Mouse (Mus musculus): ENCODE data around the gene Orai2. TPM values are rescaled to one million over a fixed set of nuclear protein-coding genes. Genes with fewer than 3 reads are reported as not detected.

Orai2 gene
- polyA plus RNA-seq, 1 experiment from 2014 or later = 19.0 TPM

DNA sequence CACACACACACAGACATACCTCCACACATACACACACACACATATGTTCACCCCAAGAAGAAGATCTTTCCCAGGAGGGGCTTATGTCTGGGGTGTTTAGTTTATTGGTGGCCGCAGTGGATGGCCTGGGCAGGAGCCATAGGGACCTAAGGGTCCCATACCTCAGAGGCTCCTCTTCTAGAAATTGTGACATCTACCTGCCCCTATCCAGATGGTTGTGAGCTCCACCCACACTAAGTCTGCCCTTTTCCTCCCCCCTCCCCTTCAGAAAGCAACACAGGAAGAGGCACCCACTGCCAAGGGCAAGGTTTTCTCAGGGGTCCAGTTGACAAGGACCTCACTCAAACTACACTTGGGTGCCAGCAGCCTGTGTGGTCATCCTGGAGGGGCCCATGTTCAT lies 23.6 kb downstream of the Orai2 start:
- Histone ChIP-seq H3K36me3 (peaks cover 8% of the 10 kb centered on the region; the same call in 1 of the 2 replicates), H3K4me1 (no peaks in the 10 kb centered on the region), H3K9me3 (replicated peaks) (no peaks in the 10 kb centered on the region), H3K4me2 (replicated peaks) (no peak overlapping the region), H3K27ac (no peak overlapping the region), H3K27me3 (no peaks in the 10 kb centered on the region), H3K9ac (no peak overlapping the region), H3K4me3 (no peak overlapping the region)
- 100% methylated on average over 1 of the region's 1 CpGs for WGBS
- no peak for ATAC-seq (ENCODE audit: low FRiP score)

DNA sequence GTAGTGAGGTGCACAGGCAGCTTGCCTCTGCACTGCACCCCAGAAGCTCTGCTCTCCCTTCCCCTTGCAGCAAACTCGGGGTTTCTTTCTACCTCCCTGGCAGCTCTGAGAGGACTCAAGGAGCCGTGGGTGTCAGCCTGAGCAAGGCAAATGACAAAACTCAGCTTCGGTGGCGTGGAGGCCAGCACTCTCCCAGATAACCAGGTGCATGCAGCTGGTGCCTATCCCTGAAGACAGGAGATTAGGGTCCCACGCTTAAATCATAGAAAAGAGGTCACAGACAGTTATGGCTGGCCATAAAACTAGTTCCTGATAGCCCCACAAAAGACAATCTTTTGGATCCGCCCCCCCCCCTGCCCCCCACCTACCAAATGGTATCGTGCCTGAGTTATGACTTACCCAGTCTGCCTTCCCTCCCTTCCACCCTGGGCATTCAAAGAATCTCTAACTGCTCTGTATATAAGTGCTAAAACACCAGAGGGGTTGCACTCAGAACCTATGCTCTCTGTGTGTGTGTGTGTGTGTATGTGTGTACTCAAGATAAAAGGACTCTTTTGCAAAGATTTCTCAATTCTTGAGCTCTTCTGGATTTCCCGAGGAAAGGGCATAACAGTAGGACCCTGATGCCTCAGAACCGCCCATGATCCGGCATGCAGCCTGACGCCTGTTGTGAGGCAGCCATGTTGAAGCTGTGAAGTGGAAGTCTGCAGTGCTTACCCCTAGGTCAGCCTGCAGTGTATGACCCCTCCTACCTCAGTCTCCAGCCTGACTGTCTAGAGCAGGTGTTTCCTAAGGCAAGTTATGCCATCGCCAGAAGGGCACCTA lies 25.7 kb downstream of the Orai2 start:
- 74% methylated on average over 12 of the region's 12 CpGs for WGBS

DNA sequence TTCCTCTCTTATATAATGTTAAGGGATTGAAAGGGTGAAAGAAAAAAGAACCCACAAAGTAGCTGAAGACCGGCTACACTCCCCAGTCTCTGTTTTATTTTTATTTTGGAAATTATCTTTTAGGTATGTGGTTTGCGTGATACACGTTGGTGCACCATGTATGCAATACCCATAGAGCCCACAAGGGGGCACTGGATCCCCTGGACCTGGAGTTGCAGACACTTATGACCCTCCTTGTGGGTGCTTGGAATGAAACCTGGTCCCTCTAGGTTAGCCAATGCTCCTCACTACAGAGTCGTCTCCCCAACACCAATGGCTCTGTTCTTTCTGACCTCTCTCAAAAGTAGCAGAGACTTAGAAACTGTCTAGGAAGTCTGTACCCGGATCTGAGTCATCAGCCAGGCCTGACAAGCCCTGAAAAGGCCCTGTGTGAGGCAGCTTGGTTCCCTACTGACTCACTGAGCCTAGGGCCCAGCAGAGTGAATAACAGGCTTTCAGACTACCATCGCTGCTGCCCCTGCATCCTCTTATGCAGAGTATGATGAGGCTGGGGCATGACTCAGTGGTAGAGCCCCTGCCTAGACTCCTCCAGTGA lies 27.3 kb downstream of the Orai2 start:
- ATAC-seq (ENCODE audit: low FRiP score) = no peak
- H3K4me3 ChIP-seq = no peak overlapping the region
- H3K36me3 ChIP-seq = peaks cover 36% of the 10 kb centered on the region
- H3K9ac ChIP-seq = no peak overlapping the region
- H3K27ac ChIP-seq = no peak overlapping the region
- H3K4me1 ChIP-seq = no peaks in the 10 kb centered on the region
- 88% methylated on average over 6 of the region's 6 CpGs for WGBS
- H3K9me3 ChIP-seq (replicated peaks) = no peaks in the 10 kb centered on the region
- no peak overlapping the region for H3K4me2 ChIP-seq (replicated peaks)
- no peaks in the 10 kb centered on the region for H3K27me3 ChIP-seq

More for the DNA sequence above, 25.7 kb downstream of the Orai2 start:
- Histone ChIP-seq H3K27me3 (no peaks in the 10 kb centered on the region), H3K9ac (no peak overlapping the region), H3K36me3 (peaks cover 26% of the 10 kb centered on the region), H3K4me3 (no peak overlapping the region), H3K9me3 (replicated peaks) (no peaks in the 10 kb centered on the region), H3K27ac (no peak overlapping the region), H3K4me1 (no peaks in the 10 kb centered on the region), H3K4me2 (replicated peaks) (no peak overlapping the region)
- ATAC-seq (ENCODE audit: low FRiP score) = no peak

DNA sequence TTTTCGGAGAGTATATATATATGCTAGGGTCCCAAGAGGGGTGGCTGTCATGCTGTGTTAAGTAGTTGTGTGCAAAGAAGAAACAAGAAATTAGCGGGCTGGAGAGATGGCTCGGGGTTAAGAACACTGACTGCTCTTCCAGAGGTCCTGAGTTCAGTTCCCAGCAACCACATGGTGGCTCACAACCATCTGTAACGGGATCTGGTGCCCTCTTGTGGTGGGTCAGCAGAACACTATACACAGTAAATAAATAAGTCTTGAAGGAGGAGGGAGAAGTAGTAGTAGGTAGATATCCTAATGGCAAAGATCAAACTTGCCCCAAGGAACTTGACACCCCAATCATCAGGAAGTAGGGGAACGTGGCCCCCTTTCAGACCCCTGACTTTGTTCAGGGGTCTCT lies 27.8 kb downstream of the Orai2 start:
- H3K4me2 ChIP-seq (replicated peaks) = no peak overlapping the region
- H3K4me3 ChIP-seq = no peak overlapping the region
- ATAC-seq (ENCODE audit: low FRiP score) = no peak
- no peak overlapping the region for H3K27ac ChIP-seq
- no peaks in the 10 kb centered on the region for H3K27me3 ChIP-seq
- peaks cover 36% of the 10 kb centered on the region for H3K36me3 ChIP-seq
- H3K9me3 ChIP-seq (replicated peaks) = no peaks in the 10 kb centered on the region
- H3K9ac ChIP-seq = no peak overlapping the region
- no peaks in the 10 kb centered on the region for H3K4me1 ChIP-seq
- 92% methylated on average over 5 of the region's 5 CpGs for WGBS

DNA sequence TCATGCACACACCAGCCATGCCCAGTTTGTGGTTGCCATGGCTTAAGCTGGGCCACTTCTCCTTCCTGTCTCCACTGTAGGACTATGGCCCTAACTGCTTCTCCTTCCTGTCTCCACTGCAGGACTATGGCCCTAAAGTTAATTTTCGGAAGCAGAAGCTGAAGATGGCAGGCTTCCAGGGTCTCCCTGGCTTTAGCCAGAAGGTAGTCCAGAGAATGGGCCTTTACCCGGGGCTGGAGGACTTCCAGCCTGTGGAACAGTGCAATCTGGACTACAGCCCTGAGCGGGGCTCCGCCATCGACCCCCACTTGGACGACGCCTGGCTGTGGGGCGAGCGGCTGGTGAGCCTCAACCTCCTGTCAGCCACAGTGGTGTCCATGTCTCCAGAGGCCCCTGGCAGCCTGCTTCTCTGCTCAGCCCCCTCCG lies 30.4 kb downstream of the Orai2 start:
- 95% methylated on average over 10 of the region's 10 CpGs for WGBS
- Histone ChIP-seq H3K4me1 (peaks cover 12% of the 10 kb centered on the region), H3K9ac (no peak overlapping the region), H3K27me3 (no peaks in the 10 kb centered on the region), H3K4me3 (no peak overlapping the region), H3K36me3 (peaks cover 36% of the 10 kb centered on the region), H3K4me2 (replicated peaks) (no peak overlapping the region), H3K27ac (no peak overlapping the region), H3K9me3 (replicated peaks) (no peaks in the 10 kb centered on the region)
- ATAC-seq (ENCODE audit: low FRiP score) = no peak

DNA sequence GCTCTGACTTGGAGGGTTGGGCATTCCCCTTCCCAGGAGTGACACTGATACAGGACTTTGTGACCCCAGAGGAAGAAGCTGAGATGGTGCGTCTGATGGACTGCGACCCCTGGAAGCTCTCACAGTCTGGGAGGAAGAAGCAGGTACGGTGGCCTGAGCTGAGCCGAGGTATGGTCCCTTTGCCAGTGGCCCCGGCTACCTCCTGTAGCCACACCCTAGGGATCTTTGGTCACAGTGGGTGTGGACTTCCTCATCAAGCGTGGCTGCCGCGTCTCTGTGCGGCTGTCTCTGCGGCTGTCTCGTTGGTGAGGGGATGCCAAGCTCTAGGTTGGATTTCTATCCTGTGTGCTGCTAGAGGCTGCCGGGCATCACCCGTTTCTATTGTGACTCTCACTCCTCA lies 31.1 kb downstream of the Orai2 start:
- H3K4me1 ChIP-seq = peaks cover 19% of the 10 kb centered on the region
- H3K27ac ChIP-seq = no peak overlapping the region
- no peaks in the 10 kb centered on the region for H3K9me3 ChIP-seq (replicated peaks)
- no peak overlapping the region for H3K4me2 ChIP-seq (replicated peaks)
- ATAC-seq (ENCODE audit: low FRiP score) = no peak
- WGBS = 96% methylated on average over 13 of the region's 13 CpGs
- H3K9ac ChIP-seq = no peak overlapping the region
- H3K27me3 ChIP-seq = no peaks in the 10 kb centered on the region
- H3K36me3 ChIP-seq = peaks cover 36% of the 10 kb centered on the region
- no peak overlapping the region for H3K4me3 ChIP-seq

DNA sequence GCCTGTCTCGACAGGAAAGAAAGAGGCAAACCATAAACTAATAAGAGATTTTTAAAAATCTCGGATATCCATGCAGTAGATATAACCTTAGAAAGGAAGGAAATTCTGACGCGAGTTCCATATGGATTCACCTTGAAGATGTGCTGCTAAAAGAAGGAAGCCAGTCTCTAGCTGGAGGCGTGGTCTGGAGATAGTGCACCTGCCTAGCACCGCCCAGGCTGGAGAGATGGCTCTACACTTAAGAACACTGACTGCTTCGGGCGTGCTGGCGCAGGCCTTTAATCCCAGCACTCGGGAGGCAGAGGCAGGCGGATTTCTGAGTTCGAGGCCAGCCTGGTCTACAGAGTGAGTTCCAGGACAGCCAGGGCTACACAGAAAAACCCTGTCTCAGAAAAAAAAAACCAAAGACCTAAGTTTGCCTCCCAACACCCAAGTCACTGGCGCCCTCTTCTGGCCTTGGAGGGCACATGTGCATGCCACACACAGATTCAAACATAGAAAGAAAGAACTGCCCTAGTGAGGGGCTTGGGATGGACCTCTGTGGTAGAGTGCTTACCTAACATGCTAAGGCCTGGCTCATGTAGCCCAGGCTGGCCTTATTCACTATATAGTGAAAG lies 32.7 kb downstream of the Orai2 start:
- Histone ChIP-seq H3K36me3 (peaks cover 41% of the 10 kb centered on the region), H3K4me2 (replicated peaks) (no peak overlapping the region), H3K9ac (no peak overlapping the region), H3K9me3 (replicated peaks) (no peaks in the 10 kb centered on the region), H3K27ac (no peak overlapping the region), H3K27me3 (no peaks in the 10 kb centered on the region), H3K4me3 (no peak overlapping the region), H3K4me1 (peaks cover 19% of the 10 kb centered on the region)
- 75% methylated on average over 13 of the region's 13 CpGs for WGBS
- ATAC-seq (ENCODE audit: low FRiP score) = no peak

DNA sequence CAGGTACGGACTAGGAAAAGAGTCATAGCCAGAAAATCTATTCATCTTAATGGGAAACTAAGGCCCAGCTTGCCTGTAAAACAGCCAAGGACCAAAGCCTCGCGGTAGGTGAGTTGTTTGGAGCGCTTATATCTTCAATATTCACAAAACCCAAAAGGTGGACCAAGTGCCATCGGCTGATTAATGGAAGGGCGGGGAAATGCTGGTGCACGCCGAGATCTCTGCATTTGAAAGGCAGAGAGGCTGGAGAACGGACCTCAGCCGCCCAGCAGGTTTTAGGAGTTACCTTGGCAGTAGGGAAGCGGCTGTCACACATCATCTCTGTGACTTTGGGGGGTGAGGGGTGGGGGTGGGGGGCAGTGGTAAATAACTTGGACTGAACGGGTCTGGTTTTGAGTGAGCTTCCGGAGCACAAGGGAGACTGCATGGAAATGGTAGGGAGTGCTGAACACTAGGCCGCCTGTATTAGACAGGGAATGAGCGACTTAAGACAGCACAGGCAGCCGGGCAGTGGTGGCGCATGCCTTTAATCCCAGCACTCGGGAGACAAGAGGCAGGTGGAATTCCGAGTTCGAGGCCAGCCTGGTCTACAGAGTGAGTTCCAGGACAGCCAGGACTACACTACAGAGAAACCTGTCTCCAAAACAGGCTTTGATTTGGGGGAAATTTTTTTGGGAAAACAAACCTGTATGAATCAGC lies 34.1 kb downstream of the Orai2 start:
- no peaks in the 10 kb centered on the region for H3K9me3 ChIP-seq (replicated peaks)
- H3K9ac ChIP-seq = peak overlapping the region; percentile 74
- 9% methylated on average over 20 of the region's 20 CpGs for WGBS
- H3K4me2 ChIP-seq (replicated peaks) = peak overlapping the region; percentile 90
- no peak for ATAC-seq (ENCODE audit: low FRiP score)
- peak overlapping the region; percentile 60; the same call in 1 of the 2 replicates for H3K27ac ChIP-seq
- H3K4me3 ChIP-seq = peak overlapping the region; percentile 64
- H3K4me1 ChIP-seq = peaks cover 19% of the 10 kb centered on the region
- no peaks in the 10 kb centered on the region for H3K27me3 ChIP-seq
- peaks cover 39% of the 10 kb centered on the region for H3K36me3 ChIP-seq

DNA sequence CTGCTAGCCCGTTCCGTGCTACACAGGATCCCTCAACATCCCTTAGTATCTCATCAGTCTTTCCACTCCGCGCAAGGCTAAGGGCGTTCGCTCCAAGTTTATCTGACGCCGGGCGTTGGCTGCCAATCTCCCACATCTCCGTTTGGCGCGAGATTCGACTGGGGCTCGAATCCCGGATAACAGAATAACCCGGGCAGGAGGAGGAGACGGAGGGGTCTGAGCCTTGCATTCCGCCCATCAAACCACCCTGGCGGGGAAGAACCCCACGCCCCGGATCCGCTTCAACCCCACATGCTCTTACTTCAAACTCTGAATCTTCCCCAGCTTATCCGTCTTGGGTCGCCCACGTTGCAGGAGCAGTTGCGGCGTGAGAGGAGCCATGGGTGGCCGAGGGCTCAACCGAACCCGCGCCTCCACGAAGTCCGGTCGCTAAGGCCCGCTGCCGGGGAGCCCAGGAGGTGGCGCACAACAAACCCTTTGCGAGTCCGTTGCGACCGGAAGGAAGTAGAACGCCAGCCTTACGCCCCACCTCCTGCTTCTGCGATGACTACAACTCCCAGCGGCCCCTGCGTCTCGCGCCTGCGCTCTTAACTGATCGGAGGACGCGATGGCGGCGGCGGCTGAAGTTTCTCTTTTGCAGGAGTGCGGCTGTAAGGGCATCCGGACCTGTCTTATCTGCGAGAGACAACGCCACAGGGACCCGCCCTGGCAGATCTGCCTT lies 34.8 kb downstream of the Orai2 start, which contains the start of the genes Lrwd1 and Alkbh4:
Gene Lrwd1 (minus strand): TSS at position 504 of the 721 bp plus-strand sequence.
Gene Alkbh4 (plus strand): TSS at position 576 of the 721 bp plus-strand sequence.
- peaks cover 19% of the 10 kb centered on the region for H3K4me1 ChIP-seq
- peak within 1 kb of the TSS; percentile 60 for H3K27ac ChIP-seq
- H3K9me3 ChIP-seq (replicated peaks) = no peaks in the 10 kb centered on the region
- peak; percentile 92 for ATAC-seq (ENCODE audit: low FRiP score)
- H3K4me2 ChIP-seq (replicated peaks) = peak within 1 kb of the TSS; percentile 90
- H3K4me3 ChIP-seq = peak within 1 kb of the TSS; percentile 64
- no peaks in the 10 kb centered on the region for H3K27me3 ChIP-seq
- peak within 1 kb of the TSS; percentile 74 for H3K9ac ChIP-seq
- WGBS = under 1% methylated on average over 60 of the region's 60 CpGs
- peaks cover 36% of the 10 kb centered on the region for H3K36me3 ChIP-seq

DNA sequence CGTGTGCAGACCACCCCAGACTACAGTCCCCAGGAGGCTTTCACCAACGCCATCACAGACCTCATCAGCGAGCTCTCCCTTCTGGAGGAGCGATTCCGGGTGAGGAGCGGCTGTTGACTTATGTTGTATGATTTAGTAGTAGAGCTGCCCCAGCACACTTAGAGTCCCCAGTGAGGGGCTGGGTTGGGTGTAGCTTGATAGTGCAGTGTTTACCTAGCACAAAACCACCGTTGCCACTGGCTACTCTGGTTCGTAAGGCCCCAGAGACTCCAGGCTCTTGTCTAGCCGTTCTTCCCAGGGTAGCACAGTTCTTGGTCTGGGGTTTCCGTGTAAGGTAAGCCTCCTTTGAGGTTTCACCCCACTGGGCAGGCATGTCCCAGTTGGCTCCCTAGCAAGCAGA lies 48.3 kb downstream of the Orai2 start:
- Histone ChIP-seq H3K27ac (no peak overlapping the region), H3K9me3 (replicated peaks) (no peaks in the 10 kb centered on the region), H3K4me2 (replicated peaks) (no peak overlapping the region), H3K9ac (no peak overlapping the region), H3K4me1 (peaks cover 12% of the 10 kb centered on the region), H3K27me3 (no peaks in the 10 kb centered on the region), H3K36me3 (peaks cover 64% of the 10 kb centered on the region), H3K4me3 (no peak overlapping the region)
- WGBS = 87% methylated on average over 10 of the region's 10 CpGs
- no peak for ATAC-seq (ENCODE audit: low FRiP score)

DNA sequence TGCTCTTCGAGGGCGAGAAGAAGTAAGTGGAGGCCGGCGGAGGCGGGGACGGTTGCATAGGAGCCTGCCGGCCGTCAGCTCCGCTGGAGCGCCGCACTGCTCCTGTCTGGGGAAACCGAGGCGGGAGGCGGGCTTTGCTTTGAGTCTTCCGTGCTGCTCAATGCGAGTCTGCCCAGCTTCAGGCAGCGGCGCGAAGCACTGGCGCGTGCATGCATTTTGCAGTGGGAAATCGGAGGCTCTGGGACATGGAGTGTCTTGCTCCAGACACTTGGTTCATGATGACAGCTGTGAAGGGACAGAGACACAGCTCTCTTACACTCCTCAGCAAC lies 53.8 kb downstream of the Orai2 start:
- no peaks in the 10 kb centered on the region for H3K9me3 ChIP-seq (replicated peaks)
- H3K9ac ChIP-seq = peak overlapping the region; percentile 80
- peaks cover 23% of the 10 kb centered on the region for H3K4me1 ChIP-seq
- peak; percentile 65 for ATAC-seq (ENCODE audit: low FRiP score)
- peak overlapping the region; percentile 88 for H3K4me2 ChIP-seq (replicated peaks)
- WGBS = under 1% methylated on average over 22 of the region's 22 CpGs
- peak overlapping the region; percentile 56; the same call in 1 of the 2 replicates for H3K27ac ChIP-seq
- H3K36me3 ChIP-seq = peaks cover 22% of the 10 kb centered on the region
- no peaks in the 10 kb centered on the region for H3K27me3 ChIP-seq
- peak overlapping the region; percentile 75 for H3K4me3 ChIP-seq

Measured in hindbrain, embryonic 12.5 days (tissue).